Comparison of ENCODE assay signal across 30 mouse cellular contexts in the genomic region with DNA sequence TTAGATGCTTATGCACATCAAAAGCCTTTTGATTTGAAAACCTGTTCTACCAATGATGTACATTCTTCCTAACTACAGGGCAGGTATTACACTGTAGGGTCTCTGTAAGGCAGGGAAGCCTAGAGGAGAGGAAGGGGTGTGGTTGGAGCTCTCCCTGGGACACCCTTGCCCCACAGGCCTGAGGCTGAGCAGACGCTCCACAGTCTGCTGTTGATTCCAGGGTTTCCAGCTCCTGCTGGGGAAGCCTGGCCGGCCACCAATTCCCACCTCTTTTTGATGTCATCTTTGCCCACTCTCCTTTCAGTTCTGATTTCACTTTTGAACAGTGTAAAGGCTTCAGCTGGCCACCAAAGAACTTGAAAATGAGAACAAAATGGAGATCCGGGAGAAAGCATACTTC.
A peak's percentile ranks its signal among the peaks of the same experiment; 100 is the strongest.
DNase-seq lines count a peak whose midpoint lies in the region; ATAC-seq and TF ChIP-seq lines count a peak whose summit lies in the region.
"Had no signal": no experiment of that assay in that cellular context is flagged by ENCODE, and none has a peak within 500 bp of the region (broad histone marks: within the 10 kb centered on the region; RNA-seq: fewer than 3 reads in every experiment).

No protein-coding gene starts in this region.

- WGBS in forebrain, embryonic 15.5 days, result 68% methylated on average over 3 of the region's 3 CpGs
- WGBS in forebrain, embryonic 10.5 days, result 75% methylated on average over 3 of the region's 3 CpGs
- WGBS in hindbrain, embryonic 10.5 days, result 65% methylated on average over 3 of the region's 3 CpGs
- 64% methylated on average over 3 of the region's 3 CpGs for WGBS in hindbrain, embryonic 12.5 days
- 58% methylated on average over 3 of the region's 3 CpGs for WGBS in lung, adult 2 months

- H3K27me3 ChIP-seq in forebrain, embryonic 15.5 days, result no peaks in the 10 kb centered on the region
- 0 out of 2 replicates have a peak, but pooled peaks cover 3% of the 10 kb centered on the region for H3K27me3 ChIP-seq in forebrain, embryonic 10.5 days (ENCODE audit: poor library complexity, severe bottlenecking)
- no peaks in the 10 kb centered on the region for H3K27me3 ChIP-seq in hindbrain, embryonic 10.5 days (ENCODE audit: insufficient read depth, poor library complexity, severe bottlenecking)
- no peaks in the 10 kb centered on the region for H3K27me3 ChIP-seq in hindbrain, embryonic 12.5 days
- H3K27me3 ChIP-seq: embryonic facial prominence, embryonic 13.5 days; forebrain, embryonic 13.5 days; liver, embryonic 15.5 days; lung, embryonic 15.5 days had no signal

- no peak overlapping the region for H3K9ac ChIP-seq in forebrain, embryonic 15.5 days (replicated peaks)
- H3K9ac ChIP-seq in hindbrain, embryonic 12.5 days, result no peak overlapping the region
- H3K9ac ChIP-seq: embryonic facial prominence, embryonic 13.5 days; forebrain, embryonic 13.5 days; limb, embryonic 12.5 days; liver, embryonic 15.5 days; lung, embryonic 15.5 days had no signal

- H3K27ac ChIP-seq in forebrain, embryonic 15.5 days (replicated peaks), result no peak overlapping the region
- H3K27ac ChIP-seq in forebrain, embryonic 10.5 days, result no peak overlapping the region
- H3K27ac ChIP-seq in hindbrain, embryonic 10.5 days, result 0 out of 2 replicates have a peak overlapping the region, but pooled peaks have one; percentile 19
- H3K27ac ChIP-seq in hindbrain, embryonic 12.5 days, result no peak overlapping the region
- H3K27ac ChIP-seq: embryonic facial prominence, embryonic 13.5 days; forebrain, embryonic 13.5 days; limb, embryonic 12.5 days; liver, embryonic 15.5 days; lung, embryonic 15.5 days; stomach, postnatal 0 days had no signal

- TF ChIP-seq POLR2A in lung, adult 2 months (IDR thresholded peaks at IDR 0.05; ENCODE audit: borderline replicate concordance, extremely low read depth, low read depth, low read length), result no peak

- H3K4me1 ChIP-seq in forebrain, embryonic 15.5 days, result peaks cover 5% of the 10 kb centered on the region; the same call in 1 of the 2 replicates
- peaks cover 3% of the 10 kb centered on the region; the same call in 1 of the 2 replicates for H3K4me1 ChIP-seq in forebrain, embryonic 10.5 days
- H3K4me1 ChIP-seq in hindbrain, embryonic 10.5 days (replicated peaks), result peaks cover 9% of the 10 kb centered on the region; the same call in 1 of the 2 replicates
- no peaks in the 10 kb centered on the region for H3K4me1 ChIP-seq in hindbrain, embryonic 12.5 days
- H3K4me1 ChIP-seq in lung, adult 2 months (ENCODE audit: control insufficient read depth, insufficient read depth, low read length), result no peaks in the 10 kb centered on the region
- H3K4me1 ChIP-seq: liver, embryonic 15.5 days; lung, embryonic 15.5 days had no signal

- peak; percentile 51; the same call in 1 of the 2 replicates for ATAC-seq in forebrain, embryonic 15.5 days (replicated peaks)
- ATAC-seq in hindbrain, embryonic 12.5 days (ENCODE audit: low FRiP score), result no peak
- ATAC-seq: CD4-positive, CD25-positive, alpha-beta regulatory T cell, adult 4 months; forebrain, embryonic 13.5 days; intestine, embryonic 16.5 days; midbrain, embryonic 16.5 days had no signal

- H3K4me2 ChIP-seq in forebrain, embryonic 15.5 days (replicated peaks), result no peak overlapping the region
- no peak overlapping the region for H3K4me2 ChIP-seq in hindbrain, embryonic 12.5 days (replicated peaks)
- H3K4me2 ChIP-seq: embryonic facial prominence, embryonic 13.5 days; forebrain, embryonic 13.5 days; heart, embryonic 11.5 days; limb, embryonic 12.5 days; liver, embryonic 15.5 days; lung, embryonic 15.5 days; midbrain, embryonic 11.5 days had no signal

- H3K36me3 ChIP-seq in forebrain, embryonic 15.5 days, result no peaks in the 10 kb centered on the region
- no peaks in the 10 kb centered on the region for H3K36me3 ChIP-seq in forebrain, embryonic 10.5 days (replicated peaks)
- no peaks in the 10 kb centered on the region for H3K36me3 ChIP-seq in hindbrain, embryonic 10.5 days
- H3K36me3 ChIP-seq in hindbrain, embryonic 12.5 days, result no peaks in the 10 kb centered on the region
- H3K36me3 ChIP-seq: embryonic facial prominence, embryonic 13.5 days; limb, embryonic 12.5 days; liver, embryonic 15.5 days; lung, embryonic 15.5 days had no signal

- no peak for DNase-seq in forebrain, embryonic 10.5 days (ENCODE audit: extremely low spot score, low spot score)
- no peak for DNase-seq in hindbrain, embryonic 10.5 days (ENCODE audit: low spot score)
- DNase-seq in lung, postnatal 10 days, result peak; percentile 31
- no peak for DNase-seq in lung, adult 2 months
- DNase-seq in right cerebral cortex, postnatal 4 days, result no peak
- DNase-seq: adrenal gland, postnatal 25 days; cerebellum, adult 18-20 months; embryo, embryonic 11 days; heart, postnatal 36 days; kidney, adult 8-10 months; kidney, postnatal 14 days; layer of hippocampus, adult 9-11 months; lung, postnatal 36 days; right cerebral cortex, postnatal 25 days; spleen, adult 18-20 months; thymus, postnatal 4 days had no signal

- TF ChIP-seq CTCF in lung, adult 2 months (IDR thresholded peaks at IDR 0.05; ENCODE audit: insufficient read depth, low read length), result no peak

- H3K4me3 ChIP-seq in forebrain, embryonic 15.5 days, result no peak overlapping the region
- H3K4me3 ChIP-seq in forebrain, embryonic 10.5 days, result no peak overlapping the region
- no peak overlapping the region for H3K4me3 ChIP-seq in hindbrain, embryonic 10.5 days
- no peak overlapping the region for H3K4me3 ChIP-seq in hindbrain, embryonic 12.5 days
- no peak overlapping the region for H3K4me3 ChIP-seq in lung, adult 2 months (replicated peaks; ENCODE audit: extremely low read depth, low read depth, low read length)
- H3K4me3 ChIP-seq: embryonic facial prominence, embryonic 13.5 days; erythroblast, embryonic 14.5 days; forebrain, embryonic 13.5 days; limb, embryonic 12.5 days; liver, embryonic 15.5 days; lung, embryonic 15.5 days had no signal

- H3K9me3 ChIP-seq in forebrain, embryonic 15.5 days, result no peaks in the 10 kb centered on the region
- no peaks in the 10 kb centered on the region for H3K9me3 ChIP-seq in forebrain, embryonic 10.5 days
- H3K9me3 ChIP-seq in hindbrain, embryonic 10.5 days, result peaks cover 3% of the 10 kb centered on the region; the same call in 1 of the 2 replicates
- no peaks in the 10 kb centered on the region for H3K9me3 ChIP-seq in hindbrain, embryonic 12.5 days (replicated peaks)
- H3K9me3 ChIP-seq: embryonic facial prominence, embryonic 13.5 days; forebrain, embryonic 13.5 days; limb, embryonic 12.5 days; liver, embryonic 15.5 days; lung, embryonic 15.5 days had no signal
